Mouse (Mus musculus): ENCODE measurements around the gene Ccdc117.
A peak's percentile ranks its signal among the peaks of the same experiment; 100 is the strongest.
"Not testable (repeated sequence)": the region's sequence is repeated elsewhere in the genome, so short reads cannot be mapped to it uniquely, and the experiment has no call there.

Ccdc117 gene

GRCm38 (mm10) chr11:5530172-5530571 lies 11.8 kb downstream of the Ccdc117 start:
- no peak for DNase-seq

DNA sequence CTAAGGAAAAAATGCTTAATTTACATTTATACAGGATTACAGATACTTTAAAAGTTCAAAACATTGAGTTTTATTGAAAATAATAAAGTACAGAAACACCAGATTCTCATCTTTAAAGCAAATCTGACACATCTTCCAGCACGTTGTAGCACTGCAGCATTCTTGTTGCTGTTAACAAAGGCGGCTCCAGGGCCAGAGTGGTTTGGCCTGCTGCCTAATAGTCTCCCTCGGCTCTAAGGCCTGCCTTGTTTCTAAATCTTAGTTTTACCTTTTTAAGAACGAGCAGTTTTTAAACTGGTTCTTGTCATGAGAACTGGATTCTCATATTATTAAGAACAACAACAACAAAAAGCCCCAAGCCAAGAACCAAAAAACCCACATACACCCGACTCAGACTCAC lies 13.1 kb downstream of the Ccdc117 start:
- DNase-seq, result no peak

GRCm38 (mm10) chr11:5527865-5528523 lies 14.0 kb downstream of the Ccdc117 start:
- DNase-seq, result no peak

DNA sequence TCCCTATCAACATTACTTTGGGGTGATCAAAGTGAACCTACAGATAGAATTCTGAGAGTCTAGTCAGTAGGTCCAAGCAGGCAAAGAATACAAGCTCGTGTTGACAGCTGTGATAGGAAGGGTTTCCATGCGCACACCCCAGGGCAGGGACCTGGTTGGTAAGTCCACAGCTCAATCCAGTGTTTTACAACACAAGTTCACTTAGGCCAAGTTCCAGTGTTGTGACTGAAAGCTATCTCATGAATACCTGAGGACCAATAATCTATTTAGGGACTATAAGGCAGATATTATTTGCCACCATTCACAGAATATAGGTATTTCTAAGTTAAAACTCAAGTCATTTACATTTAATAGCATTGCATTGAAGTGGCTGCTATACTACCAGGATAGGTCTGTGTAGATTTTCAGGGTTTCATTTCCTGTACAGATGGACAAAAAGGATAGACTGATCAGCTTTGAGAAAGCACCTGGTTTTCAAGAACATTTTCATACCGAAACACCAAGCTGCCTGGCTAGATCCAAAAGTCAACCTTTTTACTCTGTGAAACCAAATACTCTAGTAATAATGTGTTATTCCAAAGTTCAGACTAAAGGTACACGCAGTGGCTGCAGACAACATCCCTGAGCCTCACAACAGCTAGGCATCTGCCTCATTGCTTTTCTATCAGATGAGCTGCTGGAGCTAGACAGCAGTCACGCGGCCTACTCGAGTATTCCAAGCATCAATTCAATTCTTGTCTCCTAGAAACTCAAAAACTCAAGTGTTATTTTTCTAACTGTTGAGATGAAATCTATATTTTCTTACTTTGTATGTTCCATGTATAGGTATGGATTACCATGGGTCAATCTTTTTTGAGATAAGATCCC lies 15.2 kb downstream of the Ccdc117 start:
- no peak for DNase-seq

DNA sequence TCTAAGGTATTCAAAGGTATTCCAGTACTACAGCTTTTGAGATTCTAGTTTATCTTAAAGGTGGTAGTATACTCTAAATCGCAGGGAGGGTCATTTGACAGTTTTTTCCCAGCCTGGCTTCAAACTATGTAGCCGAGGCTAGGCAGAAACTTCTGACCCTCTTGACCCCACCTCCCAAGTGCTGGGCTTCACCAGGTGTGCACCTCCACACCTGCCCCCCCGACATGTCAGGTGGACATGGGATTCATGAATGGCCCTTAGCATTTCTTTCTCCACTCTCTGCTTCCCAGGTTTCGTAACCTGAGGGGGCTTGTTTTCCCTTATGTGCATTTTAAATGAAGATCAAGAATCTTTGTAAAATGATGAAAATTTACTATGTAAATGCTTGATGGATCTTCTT lies 16.6 kb downstream of the Ccdc117 start:
- DNase-seq, result no peak

GRCm38 (mm10) chr11:5522798-5523415 lies 19.1 kb downstream of the Ccdc117 start:
- DNase-seq, result no peak

DNA sequence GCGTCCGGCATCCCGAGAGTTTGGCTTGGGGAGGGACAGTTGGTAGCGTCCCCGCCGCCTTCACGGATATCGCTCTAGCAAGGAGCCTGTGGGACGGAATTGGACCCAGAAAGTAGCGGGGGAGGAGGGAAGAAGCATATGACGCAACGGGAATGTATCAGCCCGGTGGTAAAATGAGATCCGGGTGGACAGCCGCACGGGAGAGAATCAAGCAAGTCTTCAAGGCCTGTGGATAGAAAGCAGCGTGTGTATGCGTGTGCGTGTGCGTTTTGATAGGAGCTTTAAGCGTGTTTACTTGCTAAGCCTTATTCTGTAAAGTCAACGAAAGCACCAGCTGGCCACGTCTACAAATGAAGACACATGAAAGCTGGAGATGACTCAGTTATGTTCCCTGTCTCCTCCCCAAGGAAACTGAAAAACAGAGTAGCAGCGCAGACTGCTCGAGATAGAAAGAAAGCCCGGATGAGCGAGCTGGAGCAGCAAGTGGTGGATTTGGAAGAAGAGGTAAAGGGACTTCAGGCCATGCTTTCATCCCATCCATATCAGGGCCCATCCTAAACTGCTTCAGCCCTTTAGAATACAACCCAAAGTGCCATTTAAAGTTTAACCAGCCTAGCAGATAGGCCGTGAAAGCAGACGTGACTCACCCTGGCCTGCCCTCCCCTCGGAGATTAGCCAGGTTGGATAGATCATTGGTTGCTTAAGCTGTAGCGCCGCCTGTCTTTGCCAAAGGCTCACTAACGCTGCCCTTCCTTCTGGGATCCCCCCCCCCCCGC lies 20.3 kb downstream of the Ccdc117 start:
- DNase-seq, result peak; percentile 79

- no peak for DNase-seq
Measured at GRCm38 (mm10) chr11:5521266-5521515, 20.8 kb downstream of the Ccdc117 start.

DNA sequence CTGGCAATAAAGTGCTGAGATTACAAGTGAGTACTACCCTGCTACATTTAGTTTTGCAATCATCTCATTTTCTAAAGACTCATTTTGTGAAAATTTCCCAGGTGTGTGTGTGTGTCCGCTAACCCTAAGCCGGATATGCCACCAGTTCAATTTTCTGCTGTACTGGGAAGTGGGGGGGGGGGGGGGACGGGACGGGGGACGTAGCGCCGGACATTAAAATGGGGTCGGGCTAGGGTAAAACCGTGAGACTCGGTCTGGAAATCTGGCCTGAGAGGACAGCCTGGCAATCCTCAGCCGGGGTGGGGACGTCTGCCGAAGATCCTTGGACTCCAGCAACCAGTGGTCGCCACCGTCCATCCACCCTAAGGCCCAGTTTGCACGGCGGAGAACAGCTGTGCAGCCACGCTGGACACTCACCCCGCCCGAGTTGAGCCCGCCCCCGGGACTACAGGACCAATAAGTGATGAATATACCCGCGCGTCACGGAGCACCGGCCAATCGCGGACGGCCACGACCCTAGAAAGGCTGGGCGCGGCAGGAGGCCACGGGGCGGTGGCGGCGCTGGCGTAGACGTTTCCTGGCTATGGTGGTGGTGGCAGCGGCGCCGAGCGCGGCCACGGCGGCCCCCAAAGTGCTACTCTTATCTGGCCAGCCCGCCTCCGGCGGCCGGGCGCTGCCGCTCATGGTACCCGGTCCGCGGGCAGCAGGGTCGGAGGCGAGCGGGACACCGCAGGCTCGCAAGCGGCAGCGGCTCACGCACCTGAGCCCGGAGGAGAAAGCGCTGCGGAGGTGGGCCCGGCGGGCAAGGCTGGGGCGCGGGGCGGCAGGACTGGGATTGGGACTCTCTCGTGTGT lies 21.3 kb downstream of the Ccdc117 start, which contains the start of gene Xbp1:
TSS of gene Xbp1 (plus strand) at position 248 of the 854 bp plus-strand sequence.
- DNase-seq, result peak; percentile 95

DNA sequence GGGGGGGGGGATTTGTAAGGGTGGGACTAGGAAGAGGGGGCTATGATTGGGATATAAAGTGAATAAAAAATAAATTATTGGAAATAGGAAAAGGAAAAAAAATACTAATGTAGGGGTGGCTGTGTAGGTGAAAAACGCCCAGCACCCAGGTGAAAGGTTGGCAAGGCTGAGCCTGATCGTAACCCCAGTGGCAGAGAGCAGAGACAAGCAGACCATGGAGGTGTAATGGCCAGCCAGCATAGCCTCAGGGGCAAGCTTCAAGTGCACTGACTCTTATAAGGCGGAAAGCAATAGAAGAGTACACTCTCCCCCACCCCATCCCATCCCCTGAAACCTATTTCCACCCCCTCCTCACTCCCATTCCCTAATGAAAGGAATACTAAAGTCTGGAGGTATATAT lies 22.3 kb downstream of the Ccdc117 start:
- DNase-seq, result no peak

- DNase-seq, result no peak
Measured at GRCm38 (mm10) chr11:5517346-5517745, 24.6 kb downstream of the Ccdc117 start.

DNA sequence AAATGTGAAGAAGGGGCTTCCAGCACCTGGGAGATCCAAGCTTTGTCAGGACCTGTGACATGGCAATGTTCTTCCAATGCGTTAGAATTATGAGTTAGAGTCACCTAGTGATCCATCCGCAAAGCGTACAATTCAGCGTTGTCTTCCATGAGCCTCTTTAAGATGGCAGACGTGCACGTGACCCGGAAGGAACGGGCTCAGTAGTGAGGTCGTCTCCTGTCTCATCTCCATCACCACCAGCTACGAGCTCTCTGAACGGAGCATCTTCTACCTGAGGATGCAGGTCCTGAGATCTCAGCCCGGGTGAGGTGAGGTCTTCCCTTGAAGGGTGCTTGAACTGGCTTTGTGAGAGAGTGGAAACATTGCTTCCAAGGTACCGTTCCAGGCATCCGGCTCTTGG lies 25.4 kb downstream of the Ccdc117 start:
- no peak for DNase-seq

DNA sequence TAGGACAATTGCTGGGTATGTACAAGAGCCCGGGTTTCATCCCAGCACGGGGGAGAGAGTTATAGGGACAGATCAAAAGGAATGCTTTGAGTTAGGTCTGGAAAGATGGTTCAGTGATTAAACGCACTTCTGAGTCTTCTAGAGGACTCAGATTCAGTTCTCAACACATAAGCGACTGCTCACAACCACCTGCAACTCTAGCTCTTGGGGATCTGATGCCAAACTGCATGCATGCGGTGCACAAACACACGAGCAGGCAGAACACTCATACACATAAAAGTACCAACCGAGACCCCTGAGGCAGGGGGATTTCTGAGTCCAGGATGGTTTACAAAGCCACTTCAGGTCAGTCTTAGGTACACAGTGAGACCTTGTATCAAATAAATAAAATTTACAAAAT lies 25.8 kb downstream of the Ccdc117 start:
- DNase-seq, result no peak

DNA sequence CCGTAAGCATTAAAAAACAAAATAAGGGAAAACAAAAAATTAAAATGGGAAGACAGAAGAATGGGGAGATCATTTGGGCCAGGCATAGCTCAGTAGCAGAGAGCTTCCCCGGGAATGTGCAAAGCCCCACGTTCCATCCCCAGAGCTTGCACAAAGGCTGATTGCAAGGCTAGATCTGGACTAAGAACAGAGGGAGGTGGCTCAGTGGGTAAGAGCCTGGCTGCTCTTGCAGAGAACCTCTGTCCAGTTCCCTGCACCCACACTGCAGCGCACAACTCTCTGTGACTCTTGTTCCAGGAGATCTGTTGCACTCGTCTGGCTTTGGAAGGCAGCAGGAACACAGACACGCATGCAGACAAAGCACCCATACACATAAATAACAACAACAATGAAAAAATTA lies 26.3 kb downstream of the Ccdc117 start:
- no peak for DNase-seq

DNA sequence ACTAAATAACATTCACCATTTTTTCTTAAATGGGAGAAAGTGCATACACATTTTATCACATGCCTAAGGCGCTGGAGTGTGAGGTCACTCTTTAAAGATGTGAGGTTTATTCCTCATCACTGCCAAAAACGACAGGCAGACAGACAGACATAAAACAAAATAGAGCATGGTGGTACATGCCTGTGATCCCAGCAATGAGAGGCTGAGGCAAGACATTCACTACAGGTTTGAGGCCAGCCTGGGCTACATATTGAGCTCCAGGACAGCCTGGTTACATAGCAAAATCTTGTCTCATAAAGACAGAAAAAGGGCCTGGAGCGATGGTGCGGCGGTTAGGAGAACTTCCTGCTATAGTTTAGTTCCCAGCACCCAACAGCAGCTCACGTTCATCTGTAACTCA lies 26.8 kb downstream of the Ccdc117 start:
- no peak for DNase-seq

GRCm38 (mm10) chr11:5514091-5514490 lies 27.9 kb downstream of the Ccdc117 start:
- DNase-seq, result no peak

- no peak for DNase-seq
Measured at GRCm38 (mm10) chr11:5512961-5513360, 29.0 kb downstream of the Ccdc117 start.

DNA sequence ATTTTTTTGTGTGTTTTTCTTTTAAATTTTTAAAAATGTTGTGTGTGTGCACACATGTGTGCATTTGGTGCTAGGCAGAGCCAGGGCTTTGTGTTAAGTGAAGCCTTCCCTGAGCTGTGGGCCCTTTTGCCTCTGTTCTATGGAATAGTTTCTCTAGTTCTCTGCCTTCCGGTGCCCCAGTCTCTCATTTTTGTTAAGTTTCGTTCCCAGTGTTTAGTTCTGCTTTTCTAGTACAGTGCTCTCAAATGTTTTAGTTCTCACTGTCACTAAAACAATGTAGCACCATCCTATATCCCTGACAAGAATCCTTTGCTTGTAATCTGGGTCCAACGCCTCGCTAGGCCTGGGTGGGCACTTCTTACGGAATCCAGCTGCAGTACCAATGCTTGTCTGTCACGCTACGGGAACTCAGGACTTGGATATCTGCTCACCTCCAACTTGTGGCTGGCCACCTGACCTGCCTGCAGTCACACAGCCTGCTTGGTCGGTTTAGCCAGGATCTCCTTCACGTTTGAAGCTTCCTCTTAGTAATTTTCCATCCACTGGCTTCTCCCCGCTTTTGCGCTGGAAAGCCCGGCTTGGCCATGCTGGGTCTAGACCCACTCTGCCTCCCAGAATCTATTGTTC lies 29.8 kb downstream of the Ccdc117 start:
- no peak for DNase-seq

GRCm38 (mm10) chr11:5510686-5511085 lies 31.3 kb downstream of the Ccdc117 start:
- DNase-seq, result not testable (repeated sequence)

DNA sequence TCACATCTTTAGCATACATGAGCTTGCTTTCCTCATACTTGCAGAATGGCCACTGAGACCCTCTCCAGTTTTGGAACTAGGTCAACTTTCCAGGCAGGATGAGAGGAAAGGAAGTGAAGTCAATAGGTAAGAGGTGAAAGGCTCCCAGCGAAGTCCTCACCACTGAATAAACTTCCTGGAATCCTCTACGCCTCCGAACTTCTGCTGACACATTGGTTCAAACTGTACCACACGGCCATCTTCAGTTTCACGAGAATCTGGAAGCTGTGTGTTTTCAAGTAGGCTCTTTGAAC lies 31.9 kb downstream of the Ccdc117 start:
- no peak for DNase-seq

DNA sequence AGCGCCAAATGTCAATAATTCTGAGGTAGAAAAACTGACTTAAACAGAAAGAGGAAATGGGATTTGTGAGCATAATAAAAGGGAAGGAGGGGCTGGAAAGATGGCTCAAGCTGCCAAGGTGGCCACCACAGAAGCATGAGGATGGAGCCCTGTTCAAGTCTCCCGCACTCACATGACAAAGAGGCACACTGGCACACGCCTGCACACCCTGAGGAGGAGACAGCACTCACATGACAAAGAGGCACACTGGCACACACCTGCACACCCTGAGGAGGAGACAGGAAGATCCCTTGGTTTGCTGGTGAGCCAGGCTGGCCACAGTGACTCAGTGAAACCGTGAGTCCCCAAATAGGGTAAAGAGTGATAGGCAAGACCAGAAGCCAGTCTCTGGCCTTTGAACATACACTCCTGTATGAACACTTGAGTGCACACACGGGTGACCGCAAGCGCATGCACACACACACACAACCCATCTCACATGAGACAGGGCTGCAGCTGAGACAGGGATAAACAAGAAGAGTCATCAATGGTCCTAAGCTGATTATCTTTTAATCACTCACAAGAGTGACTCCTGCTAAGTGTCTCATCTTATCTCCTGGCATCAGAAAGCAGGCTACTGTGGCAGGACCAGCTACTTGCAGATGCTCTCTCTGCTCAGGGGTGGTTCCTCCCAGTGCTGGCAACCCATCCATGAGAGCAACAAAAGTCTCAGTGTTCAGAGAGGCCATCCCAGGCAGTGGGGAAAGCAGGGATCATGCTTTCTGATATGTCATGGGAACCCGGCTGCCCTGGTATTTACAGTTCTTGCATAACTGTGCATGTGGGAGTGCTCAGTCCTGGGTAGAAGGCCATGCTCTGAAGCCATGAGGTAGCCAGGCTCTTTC lies 32.5 kb downstream of the Ccdc117 start:
- DNase-seq, result peak; percentile 46

Data from thymus, postnatal 4 days (tissue).